Mouse (Mus musculus) bone marrow, adult 2 months (tissue): ENCODE results near the gene Mgat4a. TPM values are rescaled to one million over a fixed set of nuclear protein-coding genes. Genes with fewer than 3 reads are reported as not detected.
A peak's percentile ranks its signal among the peaks of the same experiment; 100 is the strongest.

Experiments
- H3K27ac ChIP-seq: fragments of 200-500 bp; 2 replicates; pipeline ENCODE4 v1.5.1; 2012; ENCODE audit warnings: low read depth, mild to moderate bottlenecking, control low read depth, inconsistent platforms, low read length; ENCODE audit not compliant: control insufficient read depth, poor library complexity, insufficient read depth
- H3K4me1 ChIP-seq: fragments of 200-500 bp; 2 replicates; pipeline ENCODE4 v1.6.1; 2011; ENCODE audit warnings: low read length; ENCODE audit not compliant: control insufficient read depth, insufficient read depth
- H3K4me3 ChIP-seq: fragments of 200-500 bp; replicated peaks from 2 replicates; pipeline ENCODE3; 2011; ENCODE audit warnings: mild to moderate bottlenecking, low read depth, low read length, control low read depth; ENCODE audit not compliant: control insufficient read depth
- CTCF ChIP-seq: fragments of 200-500 bp; IDR thresholded peaks from 2 replicates; pipeline ENCODE4 v1.5.1; 2011; ENCODE audit warnings: low read length, control low read depth; ENCODE audit not compliant: control insufficient read depth, insufficient read depth
- POLR2A ChIP-seq: fragments of 200-500 bp; IDR thresholded peaks from 2 replicates; pipeline ENCODE4 v1.6.1; 2011; ENCODE audit warnings: low read depth, mild to moderate bottlenecking, control low read depth, low read length, borderline replicate concordance; ENCODE audit not compliant: control insufficient read depth
- WGBS: fragments of 180-500 bp; shearing (Covaris S2); methylation state at CpG from one replicate; pipeline ENCODE4 v1.1.7; 2018; 5-methylcytosine and 5-hydroxymethylcytosine counted together
- polyA plus RNA-seq: library from polyadenylated mRNA; stranded (reverse); fragments of >200 nt; gene quantifications from 2 replicates; pipeline ENCODE4 v1.2.4, GENCODE M21; 2011; ENCODE audit warnings: low replicate concordance; ENCODE audit not compliant: missing spikeins, insufficient read depth, insufficient read length

The Mgat4a gene
- polyA plus RNA-seq, 1 experiment, result 4.5 TPM

- no peak for TF ChIP-seq CTCF
- no peak for TF ChIP-seq POLR2A
- WGBS, result 39% methylated on average over 4 of the region's 4 CpGs
- no peaks in the 10 kb centered on the region; the same call in 1 of the 2 replicates for H3K4me1 ChIP-seq
- H3K4me3 ChIP-seq, result no peak overlapping the region
- H3K27ac ChIP-seq, result no peak overlapping the region
Observed at GRCm38 (mm10) chr1:37566754-37567153, 25.9 kb upstream of the Mgat4a start.

DNA sequence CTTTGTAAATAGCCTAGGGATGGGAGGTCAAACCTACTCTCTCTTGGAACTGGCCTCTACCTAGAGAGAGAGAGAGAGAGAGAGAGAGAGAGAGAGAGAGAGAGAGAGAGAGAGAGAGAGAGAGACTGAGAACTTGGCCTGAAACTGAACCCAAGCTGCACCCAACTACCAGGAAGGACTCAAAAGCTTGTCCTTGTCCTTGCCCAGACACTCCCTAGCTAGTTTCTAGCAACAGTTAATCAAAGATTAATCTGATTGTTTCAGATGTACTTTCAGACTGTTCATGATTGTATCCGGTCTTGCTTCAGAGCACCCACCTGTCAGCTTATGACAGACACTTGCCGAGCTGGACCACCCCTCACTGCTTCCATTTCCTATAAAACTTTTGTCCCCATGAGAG lies 25.5 kb upstream of the Mgat4a start:
- 62% methylated on average over 2 of the region's 2 CpGs for WGBS
- H3K4me1 ChIP-seq, result no peaks in the 10 kb centered on the region; the same call in 1 of the 2 replicates
- H3K27ac ChIP-seq, result no peak overlapping the region
- TF ChIP-seq POLR2A (no peak), CTCF (no peak)
- no peak overlapping the region for H3K4me3 ChIP-seq

GRCm38 (mm10) chr1:37565396-37565795 lies 24.6 kb upstream of the Mgat4a start:
- peaks cover 2% of the 10 kb centered on the region; the same call in 1 of the 2 replicates for H3K4me1 ChIP-seq
- H3K27ac ChIP-seq, result peak overlapping the region; percentile 26; the same call in 1 of the 2 replicates
- H3K4me3 ChIP-seq, result no peak overlapping the region
- TF ChIP-seq CTCF, result no peak
- no peak for TF ChIP-seq POLR2A
- 71% methylated on average over 6 of the region's 6 CpGs for WGBS

- TF ChIP-seq CTCF (no peak), POLR2A (no peak)
- Histone ChIP-seq H3K4me3 (no peak overlapping the region), H3K27ac (no peak overlapping the region), H3K4me1 (peaks cover 4% of the 10 kb centered on the region; the same call in 1 of the 2 replicates)
- WGBS, result 6% methylated on average over 3 of the region's 3 CpGs
Observed at GRCm38 (mm10) chr1:37561955-37562354, 21.1 kb upstream of the Mgat4a start.

DNA sequence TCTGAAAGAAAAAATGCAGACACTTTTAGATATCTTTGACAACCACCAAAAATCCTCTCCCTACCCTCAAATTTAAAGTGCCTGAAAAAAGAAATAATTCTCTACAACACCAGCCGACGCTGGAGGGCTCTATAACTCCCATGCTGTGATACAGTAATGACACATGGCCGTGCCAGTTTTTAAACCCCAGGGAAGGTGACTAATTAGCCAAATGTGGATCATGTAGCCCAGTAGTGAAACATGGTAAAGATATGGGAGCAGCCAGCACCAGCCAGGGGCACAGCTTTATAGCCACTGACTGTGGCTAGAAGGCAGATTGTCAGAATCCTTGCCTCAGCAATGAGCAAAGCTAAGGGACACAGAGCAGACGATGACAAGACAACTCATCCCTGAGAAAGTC lies 19.5 kb upstream of the Mgat4a start:
- H3K4me1 ChIP-seq, result peaks cover 4% of the 10 kb centered on the region; the same call in 1 of the 2 replicates
- WGBS, result 80% methylated on average over 4 of the region's 4 CpGs
- no peak for TF ChIP-seq CTCF
- TF ChIP-seq POLR2A, result no peak
- H3K4me3 ChIP-seq, result no peak overlapping the region
- H3K27ac ChIP-seq, result no peak overlapping the region

- Histone ChIP-seq H3K27ac (no peak overlapping the region), H3K4me1 (no peaks in the 10 kb centered on the region; the same call in 1 of the 2 replicates), H3K4me3 (no peak overlapping the region)
- TF ChIP-seq CTCF (no peak), POLR2A (no peak)
- WGBS, result 78% methylated on average over 7 of the region's 7 CpGs
Observed at GRCm38 (mm10) chr1:37551986-37552385, 11.2 kb upstream of the Mgat4a start.

GRCm38 (mm10) chr1:37549501-37549900 lies 8.7 kb upstream of the Mgat4a start:
- H3K4me1 ChIP-seq, result peaks cover 4% of the 10 kb centered on the region
- H3K4me3 ChIP-seq, result no peak overlapping the region
- no peak for TF ChIP-seq CTCF
- 82% methylated on average over 8 of the region's 8 CpGs for WGBS
- no peak overlapping the region for H3K27ac ChIP-seq

GRCm38 (mm10) chr1:37546398-37547051 lies 5.7 kb upstream of the Mgat4a start:
- Histone ChIP-seq H3K4me3 (no peak overlapping the region), H3K27ac (no peak overlapping the region), H3K4me1 (peaks cover 4% of the 10 kb centered on the region)
- 30% methylated on average over 11 of the region's 11 CpGs for WGBS
- no peak for TF ChIP-seq CTCF

DNA sequence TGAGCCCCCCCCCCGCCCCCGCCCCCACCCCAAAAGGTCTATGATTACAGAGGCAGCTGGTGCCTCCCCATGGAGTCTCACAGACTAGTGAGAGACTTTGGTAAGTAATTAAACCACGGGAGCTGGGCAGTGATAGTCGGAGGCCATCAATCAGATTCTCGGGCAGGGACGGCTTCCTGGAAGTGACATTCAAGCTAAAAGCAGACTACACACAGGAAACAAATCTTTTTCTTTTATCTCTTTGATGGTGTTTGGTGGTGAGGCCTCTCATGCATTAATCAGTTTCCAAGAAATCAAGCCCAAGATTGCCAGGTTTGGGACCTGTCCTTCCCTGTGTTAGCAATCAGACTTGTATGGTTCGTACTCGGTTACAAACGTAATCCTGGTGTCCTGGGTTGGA lies 3.4 kb upstream of the Mgat4a start:
- TF ChIP-seq CTCF, result no peak
- TF ChIP-seq POLR2A, result no peak
- no peak overlapping the region for H3K4me3 ChIP-seq
- H3K27ac ChIP-seq, result no peak overlapping the region
- H3K4me1 ChIP-seq, result peaks cover 6% of the 10 kb centered on the region
- 48% methylated on average over 9 of the region's 9 CpGs for WGBS
